Mouse (Mus musculus) layer of hippocampus, postnatal 14 days (tissue): ENCODE data around the gene Itgb1bp1. TPM values are rescaled to one million over a fixed set of nuclear protein-coding genes. Genes with fewer than 3 reads are reported as not detected.
A peak's percentile ranks its signal among the peaks of the same experiment; 100 is the strongest.

Source experiments
- DNase-seq, 2 experiments: peaks; one replicate each; pipeline ENCODE4 v3.0.0; 2021 to 2022; ENCODE audit warnings: low spot score in 2 of 2, mixed read lengths in 1 of 2
- long read RNA-seq, 2 experiments: library from polyadenylated mRNA; stranded (forward); transcript quantifications; one replicate each; pipeline ENCODE4 v2.0.0; 2021
- total RNA-seq, 2 experiments: library from RNA; stranded (reverse); gene quantifications; 2 replicates each; pipeline ENCODE4 v1.2.3; 2021

Itgb1bp1 gene
- 10 to 100 TPM; 38.9 to 39.7 TPM for total RNA-seq
- long read RNA-seq, experiment 1, transcript Itgb1bp1-201 (7 exons, 1,921 nt), result major isoform, 16 of 23 reads
- long read RNA-seq, experiment 1, partial matches to known transcripts, result 2 of 23 reads
- long read RNA-seq, experiment 1, other reads (novel, unspliced or antisense), result 2 of 23 reads
- long read RNA-seq, experiment 2, transcript Itgb1bp1-201 (7 exons, 1,921 nt), result major isoform, 13 of 24 reads
- long read RNA-seq, experiment 2, partial matches to known transcripts, result 1 of 24 reads
- long read RNA-seq, experiment 2, other reads (novel, unspliced or antisense), result 6 of 24 reads

DNA sequence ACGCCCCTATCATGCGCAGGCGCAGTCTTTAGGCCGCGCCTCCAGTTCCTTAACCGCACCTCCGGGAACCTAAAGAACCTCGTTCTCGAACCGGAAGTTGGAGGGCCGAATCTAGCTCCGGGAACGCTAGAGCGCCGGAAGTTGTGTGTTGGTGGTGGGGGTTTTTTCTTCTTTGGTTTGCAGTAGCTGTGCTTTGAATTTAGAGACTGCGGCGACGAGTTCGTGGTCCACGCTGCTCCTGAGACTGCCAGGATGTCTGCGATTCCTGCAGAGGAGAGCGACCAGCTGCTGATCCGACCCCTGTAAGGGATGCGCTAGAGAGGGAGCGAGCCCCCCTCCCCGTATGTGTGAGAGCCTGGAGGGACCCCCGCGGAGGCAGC is at the start of gene Itgb1bp1:
TSS of gene Itgb1bp1 (minus strand) at position 42 of the 380 bp plus-strand sequence.
- DNase-seq, result peak; percentile 99

DNA sequence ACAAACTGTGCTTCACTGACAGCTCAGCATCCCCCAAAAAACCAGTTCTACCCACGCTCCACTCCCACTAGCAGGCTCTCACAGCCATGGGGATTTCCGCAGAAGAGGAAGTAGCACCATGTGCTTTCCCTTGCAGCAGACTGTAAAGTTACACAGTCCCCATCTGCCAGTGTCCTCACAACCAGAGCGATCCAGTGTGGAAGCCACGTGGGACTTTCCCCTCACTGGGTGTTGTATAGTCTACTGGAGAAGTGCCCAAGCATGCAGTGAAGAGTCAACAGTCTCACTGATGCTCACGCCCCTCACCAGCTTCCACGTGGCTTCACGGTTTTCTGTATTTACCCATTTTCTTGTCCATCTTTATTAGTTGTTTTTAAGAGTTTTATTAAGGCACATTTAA is 49.8 kb upstream of the Itgb1bp1 start:
- peak; percentile 37 to 84 for DNase-seq

DNA sequence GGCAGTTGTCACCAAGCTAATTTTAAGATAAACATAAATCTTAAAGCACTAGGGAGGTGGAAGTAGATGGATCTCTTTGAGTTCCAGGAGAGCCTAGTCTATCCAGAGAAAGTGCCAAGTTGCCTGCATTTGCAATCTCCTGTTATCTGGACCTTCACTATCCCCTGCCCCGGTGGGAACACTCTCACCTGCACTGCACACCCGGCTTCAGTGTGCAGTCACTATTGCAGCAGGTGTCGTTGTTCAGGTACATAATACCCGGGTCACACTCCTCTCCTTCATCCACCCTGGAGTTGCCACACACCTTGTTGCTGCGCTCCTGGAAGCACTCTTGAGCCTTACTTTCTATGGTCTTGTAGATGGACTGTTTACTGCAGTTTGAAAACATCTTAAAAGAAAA is 47.7 kb upstream of the Itgb1bp1 start:
- no peak for DNase-seq

DNA sequence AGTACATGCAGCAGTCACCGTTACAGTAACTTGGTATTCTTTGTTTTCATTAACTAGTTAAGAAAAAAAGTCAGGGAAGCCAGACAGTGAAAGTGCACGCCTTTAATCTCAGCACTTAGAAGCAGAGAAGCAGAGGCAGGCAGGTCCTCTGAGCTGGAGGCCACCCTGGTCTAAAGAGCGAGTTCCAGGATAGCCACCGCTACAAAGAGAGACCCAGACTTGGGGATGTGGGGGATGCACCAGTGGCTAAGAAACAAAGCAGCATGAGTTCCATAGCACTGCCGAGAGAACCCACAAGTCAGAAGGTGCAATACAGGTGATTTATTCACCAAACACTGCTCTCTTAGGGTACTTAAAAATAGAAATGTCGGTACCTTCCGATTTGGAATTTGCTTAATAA is 46.9 kb upstream of the Itgb1bp1 start:
- no peak for DNase-seq

DNA sequence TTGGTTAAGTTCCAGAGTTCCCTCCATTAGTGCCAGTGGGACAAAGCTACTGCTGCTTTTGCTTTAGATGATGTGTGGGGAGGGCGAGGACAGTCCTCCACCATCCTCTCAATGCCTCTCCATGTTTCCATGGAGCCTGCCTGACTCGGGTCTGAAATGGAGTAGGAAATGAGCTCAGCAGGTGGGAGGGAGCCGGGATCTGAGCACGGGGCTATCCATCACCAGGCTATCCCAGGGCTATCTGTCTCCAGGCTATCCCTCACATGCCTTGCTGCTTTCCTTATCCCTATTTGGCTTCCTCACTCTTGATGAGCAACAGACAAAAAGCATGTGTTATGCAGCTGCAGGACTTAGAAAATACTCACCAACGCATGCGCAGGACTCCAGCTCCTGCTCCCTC is 45.6 kb upstream of the Itgb1bp1 start:
- no peak for DNase-seq

DNA sequence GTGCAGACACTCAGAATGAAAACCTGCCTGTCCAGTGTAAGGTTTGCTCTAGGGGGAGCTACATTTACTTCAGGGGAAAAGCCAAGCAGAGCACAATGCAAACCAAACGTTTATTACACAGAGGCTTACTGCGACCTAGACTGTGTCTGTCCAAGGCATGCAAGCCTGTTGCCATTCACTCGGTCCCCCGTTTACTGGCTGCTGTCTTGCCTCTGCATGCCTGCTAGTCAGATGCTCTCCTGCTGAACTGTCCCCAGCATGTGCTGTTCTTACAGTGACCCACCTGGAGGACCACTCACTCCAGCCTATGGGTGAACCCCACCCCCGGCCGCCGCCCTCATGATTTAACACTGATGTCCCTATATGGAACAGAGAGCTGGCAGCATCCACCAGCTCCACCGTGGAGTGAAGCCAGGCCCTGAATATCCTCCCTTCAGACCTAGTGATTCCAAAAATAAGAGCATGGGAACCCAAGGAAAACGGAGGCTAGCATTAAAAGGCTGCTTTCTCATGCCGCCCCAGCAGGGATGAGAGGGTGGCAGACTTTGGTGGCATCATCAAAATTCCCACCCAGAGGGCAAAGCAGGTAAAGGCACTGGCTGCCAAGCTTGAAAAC is 45.0 kb upstream of the Itgb1bp1 start:
- no peak for DNase-seq

DNA sequence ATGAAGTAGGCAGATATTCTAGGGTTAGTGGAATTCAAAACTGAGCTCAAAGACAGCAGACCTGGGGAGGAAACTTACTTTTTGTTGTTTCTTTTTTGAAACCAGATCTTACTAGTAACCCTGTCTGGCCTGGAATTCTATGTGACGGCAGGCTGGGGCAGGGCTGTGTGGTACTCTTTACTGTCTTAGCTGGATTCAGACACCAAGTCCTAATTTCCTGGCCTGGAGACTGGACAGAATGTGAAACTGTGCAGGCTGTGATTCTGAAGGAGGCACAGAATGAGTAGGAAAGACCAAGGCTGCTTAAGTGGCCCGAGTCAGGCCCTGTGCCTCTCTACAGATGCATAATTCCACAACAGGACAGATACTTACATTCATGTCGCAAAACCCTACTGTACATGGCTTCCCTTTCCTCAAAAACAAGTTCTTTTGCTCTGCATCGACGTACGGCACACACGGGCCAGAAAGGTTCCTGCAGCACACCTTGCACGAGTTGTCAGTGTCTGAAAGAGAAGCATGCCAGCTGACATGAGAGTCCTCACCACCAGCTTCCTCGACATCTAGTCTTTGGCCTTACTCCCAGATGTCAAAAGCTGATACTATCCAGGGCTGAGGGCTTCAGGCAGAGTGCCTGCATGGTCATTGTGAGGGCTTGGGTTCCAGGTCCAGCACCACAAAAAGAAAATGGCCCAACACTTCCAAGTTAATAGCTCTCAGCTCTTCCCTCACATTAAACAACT is 43.7 kb upstream of the Itgb1bp1 start:
- no peak for DNase-seq

DNA sequence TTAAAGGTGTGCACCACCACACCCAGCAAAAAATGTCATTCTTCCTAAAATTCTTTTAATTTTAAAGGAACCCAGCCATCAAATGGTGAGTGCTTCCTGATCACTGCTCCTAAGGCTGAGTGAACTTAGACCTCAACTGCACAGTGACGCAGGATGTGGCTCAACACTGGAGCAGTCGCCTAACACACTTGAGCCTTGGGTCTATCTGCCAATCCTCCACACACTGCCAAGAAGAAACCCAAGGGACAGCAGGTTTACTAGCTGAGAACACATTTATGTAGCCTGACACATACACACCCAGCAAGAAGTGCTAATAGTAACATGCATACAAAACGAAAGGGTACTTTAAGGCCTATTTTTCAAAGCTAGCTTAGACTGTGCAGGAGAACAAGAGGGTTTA is 40.2 kb upstream of the Itgb1bp1 start:
- DNase-seq, result no peak

DNA sequence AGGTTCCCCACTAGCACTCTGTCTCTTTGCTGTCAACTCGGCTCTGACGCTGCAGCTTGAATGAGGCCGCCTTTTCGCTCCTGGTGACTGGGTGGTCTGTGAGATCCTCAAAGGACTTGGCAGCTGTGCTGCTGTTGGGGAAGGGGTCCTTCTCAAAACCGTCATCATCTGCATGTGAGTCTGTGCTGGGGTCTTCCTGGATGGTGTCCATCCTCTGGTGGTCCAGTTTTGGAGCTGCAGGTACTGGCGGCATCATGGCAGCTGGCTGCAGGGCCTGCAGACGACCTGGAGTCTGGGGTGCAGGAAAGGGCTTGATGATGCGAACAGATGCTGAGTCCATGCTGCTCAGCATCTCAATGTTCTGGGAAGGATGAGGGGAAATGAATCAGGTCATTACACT is 39.2 kb upstream of the Itgb1bp1 start:
- no peak for DNase-seq

DNA sequence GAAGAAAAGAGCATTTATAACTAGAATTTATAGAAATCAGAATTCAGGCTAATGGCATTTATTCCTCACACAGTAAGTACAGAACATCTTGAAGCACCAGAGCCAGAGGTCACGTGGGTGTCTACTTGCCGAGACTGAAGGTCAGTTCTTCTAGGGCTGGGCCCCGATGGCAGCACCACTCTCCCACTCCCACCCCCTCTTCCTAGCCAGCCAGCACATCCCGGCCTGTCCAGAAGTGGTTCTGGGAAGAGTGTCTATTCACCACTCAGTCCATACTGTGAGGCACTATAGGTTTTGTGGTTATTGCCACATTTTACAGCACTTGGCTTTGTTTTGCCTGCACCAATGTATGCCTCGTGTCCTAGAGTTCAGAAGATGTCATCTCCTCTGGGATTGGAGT is 38.0 kb upstream of the Itgb1bp1 start:
- DNase-seq, result no peak

DNA sequence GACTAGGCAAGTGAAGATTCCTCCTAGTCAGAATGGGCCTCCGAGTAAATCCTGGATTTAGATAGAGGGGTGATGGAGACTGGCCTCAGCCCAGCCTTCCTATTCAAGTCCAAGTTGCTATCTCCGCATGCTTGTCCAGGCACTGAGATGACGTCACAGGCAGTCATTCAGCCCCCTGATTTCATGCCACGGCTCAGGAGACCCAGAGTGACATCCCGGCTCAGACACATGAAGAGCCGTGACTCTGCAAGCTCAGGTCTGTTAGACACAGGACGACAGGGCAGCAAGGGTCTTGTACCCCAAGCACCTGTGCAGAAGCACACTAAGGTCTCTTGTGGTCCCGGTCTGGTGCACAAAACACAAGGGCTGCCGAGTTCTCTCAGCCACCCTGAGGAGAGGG is 36.8 kb upstream of the Itgb1bp1 start:
- no peak for DNase-seq

DNA sequence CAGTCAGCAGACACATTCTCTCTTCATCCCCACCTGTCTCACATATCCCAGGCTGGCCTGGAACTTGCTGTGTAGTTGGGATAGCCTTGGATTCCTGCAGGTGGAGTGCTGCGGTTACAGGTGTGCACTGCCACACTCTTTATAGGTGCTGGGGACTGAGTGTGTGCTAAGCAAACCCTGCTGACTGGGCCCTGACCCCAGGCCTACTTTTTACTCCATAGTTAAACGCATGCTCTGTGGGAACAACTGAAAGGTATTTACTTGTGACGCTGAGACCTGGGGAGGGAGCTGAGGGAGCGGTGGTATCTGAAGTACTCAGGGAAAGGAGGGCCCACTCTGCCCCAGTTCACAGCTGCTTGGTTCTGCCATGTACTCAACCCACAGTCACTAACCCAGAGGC is 36.2 kb upstream of the Itgb1bp1 start:
- no peak for DNase-seq

DNA sequence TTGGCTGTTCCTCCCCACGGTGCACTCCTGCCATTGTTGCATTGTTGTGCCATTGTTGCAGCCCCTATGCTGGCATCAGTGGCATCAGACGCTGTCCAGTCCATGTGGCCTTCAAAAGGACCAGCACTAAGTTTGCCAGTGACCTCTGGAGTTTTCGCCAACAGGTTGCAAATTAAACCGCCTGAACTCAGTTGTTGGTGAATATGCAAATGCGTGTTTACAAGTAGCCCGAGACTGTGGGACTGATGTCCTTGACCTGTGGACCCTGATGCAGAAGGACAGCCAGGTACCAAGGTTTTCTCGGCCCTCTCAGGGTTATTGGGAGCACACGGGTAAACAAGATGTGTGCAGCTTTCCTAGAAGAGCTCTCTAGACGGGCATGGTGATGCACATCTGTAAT is 35.1 kb upstream of the Itgb1bp1 start:
- no peak for DNase-seq

DNA sequence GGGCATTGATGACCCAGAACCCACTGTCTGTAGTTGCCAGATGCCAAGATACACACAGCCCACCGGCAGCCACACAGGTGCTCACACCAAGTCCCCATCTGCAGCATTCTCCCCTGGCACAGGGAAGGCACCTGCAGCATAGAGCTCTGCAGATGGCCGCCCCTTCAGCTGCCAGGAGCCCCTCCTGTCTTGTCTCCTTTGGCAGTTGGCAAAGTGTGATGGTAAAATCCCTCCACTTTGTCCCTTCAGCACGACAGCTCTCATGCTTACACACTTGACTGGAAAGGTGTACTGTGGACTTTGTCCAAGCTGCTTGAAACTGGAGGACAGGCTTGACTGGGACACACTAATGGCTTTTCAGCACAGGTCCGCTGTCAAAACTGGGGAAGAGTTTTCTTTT is 34.2 kb upstream of the Itgb1bp1 start:
- no peak for DNase-seq

DNA sequence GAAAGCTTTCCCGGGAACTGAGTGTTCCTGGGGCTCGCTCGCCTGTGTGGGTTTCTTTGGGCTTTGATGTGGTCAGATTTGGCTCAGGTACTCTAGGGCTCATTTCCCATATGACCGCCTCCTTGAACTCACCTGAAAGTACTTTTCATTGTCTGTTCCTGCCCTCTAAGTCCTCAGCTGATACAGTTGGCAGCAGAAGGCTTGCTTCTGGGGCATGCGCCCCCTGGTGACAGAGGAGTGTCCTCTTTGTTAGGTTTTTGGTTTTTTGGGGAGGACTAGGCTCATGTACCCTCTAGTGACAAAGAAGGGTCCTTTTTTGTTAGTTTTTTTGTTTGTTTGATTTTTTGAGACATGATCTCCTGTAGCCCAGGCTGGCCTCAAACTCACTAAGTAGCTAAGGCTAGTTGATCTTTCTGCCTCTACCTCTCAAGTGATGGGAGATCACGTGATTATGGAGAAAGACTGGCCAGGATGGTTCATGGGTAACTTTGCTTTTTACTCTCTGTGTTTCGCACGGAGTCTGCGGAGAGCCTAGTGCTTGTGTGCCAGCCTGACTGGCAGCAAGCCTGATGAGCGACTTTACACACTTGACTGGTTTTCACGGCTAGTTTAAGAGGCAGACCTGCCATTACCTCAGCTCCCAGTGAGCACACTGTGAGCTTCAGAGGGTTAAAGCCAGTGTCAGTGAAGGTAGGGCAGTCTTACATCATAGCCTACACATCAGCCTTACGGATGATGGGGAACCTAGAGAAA is 32.2 kb upstream of the Itgb1bp1 start:
- peak; percentile 32 to 55 for DNase-seq

DNA sequence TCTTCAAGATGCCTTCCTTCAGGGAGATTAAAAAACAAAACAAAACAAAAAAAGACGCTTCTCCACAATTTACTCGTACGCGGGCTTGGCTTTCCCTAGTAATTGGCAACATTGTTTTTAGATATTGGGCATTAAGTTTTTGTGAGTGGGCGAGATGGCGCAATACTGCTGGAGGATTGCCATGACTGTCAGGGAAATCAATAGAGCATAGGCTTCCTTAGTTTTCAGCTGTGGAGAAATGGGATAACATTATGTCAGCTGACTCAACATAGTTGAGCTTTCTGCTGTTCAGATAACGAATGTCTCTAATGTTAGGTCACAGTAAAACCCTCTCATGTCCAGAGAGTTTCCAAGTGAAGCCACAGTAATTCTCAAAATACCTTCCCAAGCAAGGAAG is 30.8 kb upstream of the Itgb1bp1 start:
- DNase-seq, result peak; percentile 19 to 59

DNA sequence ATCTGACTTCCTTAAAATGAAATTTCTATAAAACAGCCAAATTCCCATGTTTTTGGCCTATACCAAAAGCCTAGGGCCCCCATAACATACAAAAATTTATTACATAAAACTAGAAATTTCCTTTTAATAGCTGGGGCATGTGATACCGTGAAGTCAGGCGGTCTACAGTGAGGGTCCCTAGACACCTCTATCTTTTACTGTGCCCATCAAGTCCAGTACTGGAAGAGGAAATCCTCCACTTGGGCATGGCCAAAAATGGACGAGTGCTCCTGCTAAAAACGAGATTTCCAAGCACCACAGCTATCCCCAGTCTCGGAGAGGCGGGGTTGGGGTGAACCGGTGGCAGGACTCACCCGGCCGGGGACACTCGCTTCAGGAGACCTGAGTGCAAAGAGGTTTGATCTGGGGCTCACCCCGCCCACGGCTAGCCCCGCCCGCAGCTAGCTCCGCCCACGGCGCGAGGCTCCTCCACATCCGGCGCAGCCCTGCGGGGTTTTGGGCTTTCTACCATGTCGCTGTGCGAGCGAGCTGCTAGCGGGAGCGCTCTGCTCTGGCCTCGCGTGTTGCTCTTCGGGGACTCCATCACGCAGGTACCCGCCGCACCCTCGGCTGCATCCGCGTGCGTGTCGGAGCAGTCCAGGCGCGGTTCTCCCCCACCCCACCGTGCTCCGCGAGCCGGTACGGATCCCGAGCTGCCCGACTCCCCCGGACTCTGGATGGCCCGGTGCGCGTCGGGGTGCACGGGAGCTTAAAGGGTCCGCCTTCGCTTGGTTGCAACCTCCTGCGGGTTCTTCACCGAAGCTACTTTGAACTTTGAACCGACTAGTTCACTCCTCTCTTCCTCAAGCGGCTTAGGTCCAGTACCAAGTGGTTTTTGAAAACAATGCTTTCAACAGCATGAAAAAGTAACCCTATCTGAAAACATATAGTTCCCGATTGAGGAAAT is 30.1 kb upstream of the Itgb1bp1 start, which contains the start of gene Iah1:
TSS of gene Iah1 (plus strand) at position 467 of the 946 bp plus-strand sequence.
- DNase-seq, result peak; percentile 65 to 70

DNA sequence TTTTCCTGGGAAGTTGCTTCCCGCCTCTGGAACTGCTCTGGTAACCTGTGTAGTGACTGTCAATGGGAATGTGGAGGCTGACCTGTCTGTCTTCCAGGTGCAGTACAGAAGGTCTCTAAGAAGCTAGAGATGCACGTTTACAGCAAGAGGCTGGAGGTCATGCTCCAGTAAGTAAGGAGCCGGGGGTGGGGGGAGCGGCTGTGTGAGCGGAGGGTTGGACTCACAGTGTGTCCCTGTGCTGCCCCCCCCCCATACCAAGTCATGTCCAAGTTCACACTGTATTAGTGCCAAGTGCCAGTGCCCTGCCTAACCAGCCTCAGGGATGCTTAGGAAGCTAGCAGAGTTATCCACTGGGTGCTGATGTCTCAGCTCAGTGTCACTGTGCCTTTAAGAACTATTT is 26.1 kb upstream of the Itgb1bp1 start:
- DNase-seq, result no peak

DNA sequence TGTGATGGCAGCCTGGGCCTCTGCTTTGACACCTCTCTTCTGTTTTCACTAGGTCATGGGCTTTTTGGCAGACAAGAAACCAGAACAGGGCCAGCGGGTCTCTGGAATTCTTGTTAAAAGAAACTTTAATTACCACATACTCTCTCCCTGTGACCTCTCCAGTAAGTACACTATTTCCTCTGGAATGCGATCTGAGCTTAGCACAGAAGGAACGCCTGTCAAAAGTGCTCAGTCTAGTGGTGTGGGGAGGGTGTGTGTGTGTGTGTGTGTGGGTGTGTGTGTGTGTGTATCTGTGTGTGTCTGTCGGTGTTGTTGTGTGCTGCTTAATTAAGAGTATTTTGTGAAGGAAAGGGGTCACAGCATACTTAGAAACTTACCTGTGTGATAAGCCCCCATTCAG is 20.6 kb upstream of the Itgb1bp1 start:
- DNase-seq, result no peak

DNA sequence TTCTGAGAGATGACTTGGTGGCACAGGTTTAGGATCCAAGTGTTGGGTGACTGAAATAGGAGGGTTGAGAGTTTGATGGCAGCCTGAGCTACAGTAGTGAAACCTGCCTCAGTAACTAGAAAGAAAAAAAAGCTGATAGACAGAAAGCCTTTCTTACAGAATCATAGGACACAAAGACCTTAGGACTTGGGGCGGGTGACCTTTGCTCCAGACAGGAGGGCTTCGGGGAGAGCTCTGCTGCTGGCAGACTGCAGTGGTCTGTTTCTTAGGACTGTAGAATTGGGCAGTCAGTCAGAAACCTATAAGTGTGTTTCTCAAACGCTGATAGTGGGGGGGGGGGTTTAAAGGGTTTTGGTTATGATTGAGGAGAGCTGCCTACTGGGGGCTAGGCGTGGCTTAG is 19.7 kb upstream of the Itgb1bp1 start:
- no peak for DNase-seq
